Mouse (Mus musculus) testis, adult 2 months (tissue): ENCODE results near the gene Srprb.

ENCODE experiments used
- CTCF ChIP-seq: fragments of 200-500 bp; IDR thresholded peaks from 2 replicates; pipeline ENCODE4 v1.5.1; 2012; ENCODE audit warnings: low read depth, mild to moderate bottlenecking, inconsistent platforms, low read length, moderate library complexity; ENCODE audit not compliant: control insufficient read depth, insufficient read depth, insufficient replicate concordance
- POLR2A ChIP-seq: fragments of 200-500 bp; IDR thresholded peaks from 2 replicates; pipeline ENCODE4 v1.6.1; 2012; ENCODE audit warnings: low read depth, mild to moderate bottlenecking, inconsistent platforms, low read length, moderate library complexity; ENCODE audit not compliant: control insufficient read depth

DNA sequence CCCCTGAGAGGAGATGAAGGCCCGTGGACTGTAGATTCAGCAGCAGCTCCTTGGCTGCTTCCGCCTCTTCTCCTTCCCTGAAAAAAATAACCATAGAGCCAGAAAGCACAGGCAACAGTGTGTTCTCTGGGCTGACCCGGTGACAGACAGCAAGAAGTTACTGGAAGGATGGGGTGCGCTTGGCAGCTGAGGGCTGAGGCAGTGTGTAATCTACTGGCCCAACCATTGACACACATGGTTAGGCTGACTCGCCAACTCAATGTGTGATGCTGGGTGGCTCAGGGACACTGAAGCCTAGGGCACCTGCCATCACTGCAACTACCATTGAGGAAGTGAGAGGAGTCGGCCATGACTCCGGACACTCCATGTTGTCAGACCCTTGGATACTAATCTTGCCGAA is 20.1 kb downstream of the Srprb start:
- TF ChIP-seq CTCF (no peak), POLR2A (no peak)
